Mouse (Mus musculus) telencephalon, adult 2 months (tissue): ENCODE measurements around the gene Slc41a3.

Source experiments
- DNase-seq: peaks from one replicate; pipeline ENCODE4 v3.0.0-alpha.2; 2011; ENCODE audit warnings: low read depth, low spot score

Gene Slc41a3

DNA sequence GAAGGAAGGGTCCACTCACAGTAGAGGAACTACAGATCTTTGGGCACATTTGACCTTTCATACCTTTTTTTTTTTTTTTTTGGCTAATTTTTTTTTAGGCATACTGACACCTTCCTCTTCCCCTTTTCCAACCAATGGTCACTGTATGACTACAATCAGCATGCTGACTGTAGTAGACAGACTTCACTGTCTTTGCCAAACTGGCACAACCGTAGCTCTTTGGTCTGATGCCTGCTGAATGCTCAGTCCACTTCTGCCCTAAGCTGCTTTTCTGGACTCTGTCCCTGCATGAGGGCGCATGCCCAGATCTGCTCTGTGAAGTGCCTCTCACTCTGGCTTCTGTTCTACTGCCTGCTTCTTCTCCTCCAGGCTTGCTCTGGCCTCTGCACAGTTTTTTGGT, 6.9 kb upstream of the Slc41a3 start:
- DNase-seq = no peak

- no peak for DNase-seq
These were observed 6.3 kb upstream of the Slc41a3 start for GRCm38 (mm10) chr6:90598197-90598596.

DNA sequence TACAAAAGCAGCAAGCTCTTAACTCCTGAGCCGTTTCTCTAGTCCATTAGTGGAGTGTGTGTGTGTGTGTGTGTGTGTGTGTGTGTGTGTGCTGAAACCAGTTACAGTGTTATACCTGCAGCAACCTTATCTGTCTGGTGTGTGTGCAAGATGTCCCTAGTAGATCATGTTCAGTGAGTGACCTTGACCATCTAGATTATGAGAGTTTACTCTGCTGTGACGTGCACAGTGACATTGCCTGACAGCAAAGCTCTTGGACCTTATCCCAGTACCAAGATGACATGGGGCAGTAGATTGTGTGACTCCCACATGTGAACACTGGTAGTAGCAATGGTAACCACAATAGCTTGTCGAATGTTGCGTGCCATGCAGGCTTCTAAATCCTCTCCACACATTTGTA, 4.2 kb upstream of the Slc41a3 start:
- no peak for DNase-seq

- DNase-seq = no peak
These were observed 2.8 kb upstream of the Slc41a3 start for GRCm38 (mm10) chr6:90601736-90602135.

DNA sequence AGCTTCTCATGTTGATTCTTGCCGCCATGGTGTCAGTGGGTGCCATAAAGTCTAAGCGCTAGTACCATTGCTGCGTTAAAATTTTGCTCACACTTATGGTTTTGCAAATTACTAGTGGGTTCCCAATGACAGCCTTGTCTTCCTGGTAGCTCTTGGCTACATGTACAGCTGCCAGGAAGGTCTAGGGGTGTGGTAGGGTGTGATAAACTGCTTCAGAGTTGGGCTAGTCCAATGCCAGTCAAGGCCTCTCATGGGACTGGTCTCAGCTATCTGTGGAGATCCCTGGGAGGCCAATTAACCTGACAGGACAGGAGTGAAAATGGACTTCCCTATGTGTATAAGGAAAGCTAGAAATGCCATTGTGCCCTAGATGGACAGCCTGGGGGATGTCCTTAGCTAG, 2.2 kb upstream of the Slc41a3 start:
- no peak for DNase-seq

GRCm38 (mm10) chr6:90603126-90603525, 1.4 kb upstream of the Slc41a3 start:
- no peak for DNase-seq

GRCm38 (mm10) chr6:90604130-90604529, 395 bp upstream of the Slc41a3 start:
- no peak for DNase-seq

DNA sequence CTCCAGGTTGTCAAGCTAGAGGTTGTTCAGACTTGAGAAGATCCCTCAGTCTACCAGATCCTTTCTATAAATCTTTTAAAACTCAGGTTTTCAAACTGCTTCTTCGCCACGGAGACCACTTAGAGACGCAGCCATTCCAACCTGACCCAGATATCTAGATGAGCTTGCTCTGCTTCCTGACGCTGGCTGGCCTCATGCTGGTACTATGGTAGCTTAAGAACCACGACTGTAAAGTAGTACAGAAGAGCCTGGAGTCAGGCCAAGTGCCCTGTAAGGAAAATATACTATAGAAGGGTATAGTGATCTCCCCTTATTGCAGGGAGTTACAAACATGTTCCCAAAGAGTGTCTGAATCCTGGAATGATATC, 757 bp downstream of the Slc41a3 start:
- DNase-seq = no peak

- peak; percentile 23 for DNase-seq
These were observed 2.0 kb downstream of the Slc41a3 start for GRCm38 (mm10) chr6:90606538-90606937.

DNA sequence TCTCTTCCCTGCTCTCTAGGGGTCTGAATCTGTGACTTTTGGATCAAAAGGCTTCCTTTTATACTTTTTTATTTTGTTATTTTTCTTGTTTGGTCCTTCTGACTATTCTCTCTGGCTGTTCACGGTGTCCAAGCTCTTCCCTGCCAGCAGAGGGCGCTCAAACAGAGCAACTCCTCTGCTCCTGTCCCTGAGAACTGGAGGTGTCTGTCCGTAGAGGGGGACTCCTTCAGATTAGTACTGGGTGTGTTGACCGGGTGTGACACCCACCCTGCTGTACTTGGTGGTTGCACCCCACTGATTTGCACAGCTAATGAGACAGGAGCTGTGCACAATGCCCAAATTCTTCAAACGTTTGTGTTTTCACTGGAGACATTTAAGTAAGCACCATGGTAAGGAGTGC, 2.7 kb downstream of the Slc41a3 start:
- DNase-seq = peak; percentile 21

- no peak for DNase-seq
These were observed 3.7 kb downstream of the Slc41a3 start for GRCm38 (mm10) chr6:90608186-90608585.

DNA sequence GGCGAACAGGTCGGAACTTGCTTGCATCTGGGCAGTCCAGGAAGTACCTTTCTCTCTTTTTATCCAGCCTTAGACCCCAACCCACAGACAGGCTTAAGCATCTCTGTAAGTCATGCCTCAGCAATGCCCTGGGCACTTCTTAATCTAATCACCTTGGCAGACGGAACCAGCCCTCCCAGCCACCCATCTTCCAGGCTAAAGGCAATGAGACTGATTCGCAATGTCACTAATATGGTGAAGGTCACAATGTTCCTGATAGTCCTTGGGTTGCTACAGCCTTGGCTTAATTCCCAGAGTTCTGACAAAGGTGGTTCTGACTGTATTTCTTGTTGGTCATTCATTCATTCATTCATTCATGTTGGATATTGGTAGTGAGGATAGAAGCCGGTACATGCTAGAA, 5.7 kb downstream of the Slc41a3 start:
- DNase-seq = no peak

DNA sequence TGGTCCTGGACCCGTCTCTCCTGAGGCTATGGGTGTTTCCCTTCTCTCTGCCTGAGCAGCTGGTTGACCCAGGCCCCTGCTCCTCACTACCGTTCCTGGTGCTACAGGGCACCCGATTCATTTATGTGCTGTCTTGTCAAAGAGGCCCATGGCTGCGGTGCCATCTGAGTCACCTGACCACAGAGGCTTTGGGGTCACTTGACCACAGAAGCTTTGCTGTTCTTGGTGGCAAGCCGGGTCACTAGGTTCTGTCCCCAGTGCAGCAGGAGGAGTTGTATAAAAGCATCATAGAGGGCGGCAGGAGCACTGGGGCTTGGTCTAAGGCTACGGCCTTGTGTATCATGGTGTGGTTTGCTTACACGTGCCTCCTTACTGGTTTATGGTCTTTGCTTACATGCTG, 8.8 kb downstream of the Slc41a3 start:
- DNase-seq = no peak

DNA sequence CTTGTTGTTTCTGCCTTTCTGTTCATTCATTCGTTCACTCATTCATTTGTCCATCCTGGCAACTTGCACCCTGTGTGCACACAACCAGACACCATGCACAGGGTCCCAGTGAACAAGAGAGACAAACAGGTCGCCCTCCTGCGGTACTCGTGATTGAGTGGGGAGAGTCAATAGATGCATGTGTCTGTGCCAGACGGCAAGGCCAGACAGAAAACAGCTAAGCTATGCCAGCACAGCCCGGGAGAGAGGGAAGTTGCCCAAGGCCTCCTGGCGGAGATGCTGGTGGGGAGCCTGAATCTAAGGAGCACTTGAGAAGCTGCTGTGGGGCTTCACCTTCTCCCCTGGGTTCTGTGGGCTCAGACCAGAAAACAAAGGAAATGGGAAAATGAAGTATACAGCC, 10.8 kb downstream of the Slc41a3 start:
- DNase-seq = no peak

- no peak for DNase-seq
These were observed 11.5 kb downstream of the Slc41a3 start for GRCm38 (mm10) chr6:90615991-90616390.

- DNase-seq = no peak
These were observed 12.0 kb downstream of the Slc41a3 start for GRCm38 (mm10) chr6:90616481-90616880.

- DNase-seq = no peak
These were observed 13.7 kb downstream of the Slc41a3 start for GRCm38 (mm10) chr6:90618274-90618673.

DNA sequence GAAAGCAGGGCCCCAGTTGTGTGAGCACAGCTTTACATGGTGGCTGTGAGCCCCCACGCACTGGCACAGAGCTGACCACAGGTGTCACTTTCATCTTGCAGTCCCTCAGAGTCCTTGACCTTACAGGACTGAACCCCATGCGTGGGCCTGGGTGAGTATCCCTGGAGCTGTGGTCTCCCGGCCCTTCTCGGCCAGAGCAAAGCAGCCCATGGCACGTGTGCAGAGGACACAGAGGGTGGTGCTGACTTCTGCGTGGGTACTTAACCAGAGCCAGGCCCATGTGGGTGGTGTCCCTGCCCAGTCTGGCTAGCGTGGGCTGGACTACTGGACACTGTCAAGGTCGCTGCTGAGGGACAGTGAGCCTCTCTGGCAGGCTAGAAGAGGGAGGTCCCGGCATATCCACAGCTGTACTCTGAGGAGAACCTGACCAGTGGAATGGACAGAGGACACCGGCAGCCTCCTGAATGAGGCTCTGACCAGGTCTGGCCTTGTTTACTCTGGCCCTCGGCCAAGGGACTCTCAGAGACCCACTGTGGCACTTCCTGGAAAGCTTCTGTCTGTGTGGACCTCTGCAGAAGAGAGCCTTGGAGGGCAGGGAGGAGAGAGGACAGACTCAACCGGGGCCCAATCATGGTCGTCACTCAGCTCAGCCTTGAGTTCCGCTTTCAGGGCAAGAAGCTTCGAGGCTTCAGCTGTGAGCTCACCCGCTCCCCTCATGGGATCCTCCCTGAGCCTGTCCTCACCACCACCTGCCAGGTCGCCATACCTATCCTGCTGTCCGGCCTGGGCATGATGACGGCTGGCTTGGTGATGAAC, 14.5 kb downstream of the Slc41a3 start:
- no peak for DNase-seq

- DNase-seq = no peak
These were observed 15.4 kb downstream of the Slc41a3 start for GRCm38 (mm10) chr6:90619936-90620335.

- DNase-seq = no peak
These were observed 16.5 kb downstream of the Slc41a3 start for GRCm38 (mm10) chr6:90620791-90621583.

GRCm38 (mm10) chr6:90621584-90621890, 17.0 kb downstream of the Slc41a3 start:
- no peak for DNase-seq

DNA sequence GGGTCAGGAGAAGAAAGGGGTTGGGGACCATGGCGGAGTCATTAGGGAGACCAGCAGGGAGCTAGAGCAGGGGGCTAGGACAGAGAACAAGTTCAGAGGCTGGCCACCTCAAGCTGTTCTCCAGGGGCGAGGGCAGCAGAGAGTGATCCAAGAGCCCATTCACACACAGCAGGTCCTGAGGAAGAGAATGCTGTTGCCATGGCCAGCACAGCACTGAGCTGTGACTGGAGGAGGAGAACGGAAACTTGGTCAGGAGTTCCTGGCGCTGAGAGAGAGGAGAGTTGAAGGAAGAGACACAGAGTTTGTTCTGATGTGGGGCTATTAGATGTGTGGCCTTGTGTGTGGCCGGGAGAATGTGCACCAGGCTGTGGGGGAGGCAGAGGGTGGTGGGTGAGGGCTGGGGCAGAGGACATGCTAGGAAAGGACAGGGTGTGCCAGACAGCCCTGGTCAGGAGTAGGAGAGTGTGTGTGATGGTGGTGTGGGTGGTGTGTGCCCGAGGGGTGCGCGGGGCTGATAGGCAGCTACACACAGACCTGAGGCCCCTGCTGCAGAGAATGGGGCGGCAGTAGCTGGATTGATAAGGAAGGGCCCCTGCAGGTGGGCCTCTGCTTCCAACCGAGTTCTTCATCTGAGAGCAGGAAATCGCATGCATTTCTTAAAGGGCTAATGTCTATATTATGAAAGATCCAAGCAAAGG, 18.4 kb downstream of the Slc41a3 start:
- DNase-seq = no peak

DNA sequence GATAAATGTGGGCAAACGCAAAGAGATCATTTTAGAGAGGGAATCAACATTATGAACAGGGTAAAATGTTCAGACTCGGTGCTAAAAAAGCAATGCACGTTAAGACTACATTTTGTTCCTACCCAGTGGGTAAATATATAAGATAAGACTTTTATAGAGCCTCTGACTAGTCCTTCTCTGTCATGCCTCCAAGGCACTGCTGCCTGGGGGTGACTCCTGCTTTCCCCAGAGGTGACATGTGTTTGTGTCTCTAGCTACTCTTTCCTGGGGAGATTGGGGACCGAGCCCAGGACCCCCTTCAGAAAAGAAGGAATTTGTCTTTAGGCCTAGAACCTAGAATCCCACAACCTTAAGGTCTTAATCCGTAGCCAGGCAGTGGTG, 18.9 kb downstream of the Slc41a3 start:
- no peak for DNase-seq
